Mouse (Mus musculus) heart, postnatal 0 days (tissue): ENCODE results near the gene Rcn3.

ENCODE experiments used
- CTCF ChIP-seq: IDR thresholded peaks from 2 replicates; pipeline ENCODE4 v1.5.1; 2016; ENCODE audit warnings: antibody characterized with exemption, control low read depth, low read depth
- EP300 ChIP-seq: IDR thresholded peaks from 2 replicates; pipeline ENCODE4 v1.6.1; 2016; ENCODE audit warnings: antibody characterized with exemption, low read depth

GRCm38 (mm10) chr7:45088597-45088996 is 3.4 kb downstream of the Rcn3 start:
- no peak for TF ChIP-seq CTCF
- TF ChIP-seq EP300, result no peak
